Mouse (Mus musculus): ENCODE measurements around the gene Surf6. TPM values are rescaled to one million over a fixed set of nuclear protein-coding genes. Genes with fewer than 3 reads are reported as not detected.
"Not testable (repeated sequence)": the region's sequence is repeated elsewhere in the genome, so short reads cannot be mapped to it uniquely, and the experiment has no call there.

Gene Surf6
- total RNA-seq, 2 experiments from 2014 or later, result 24.5 to 25.6 TPM

DNA sequence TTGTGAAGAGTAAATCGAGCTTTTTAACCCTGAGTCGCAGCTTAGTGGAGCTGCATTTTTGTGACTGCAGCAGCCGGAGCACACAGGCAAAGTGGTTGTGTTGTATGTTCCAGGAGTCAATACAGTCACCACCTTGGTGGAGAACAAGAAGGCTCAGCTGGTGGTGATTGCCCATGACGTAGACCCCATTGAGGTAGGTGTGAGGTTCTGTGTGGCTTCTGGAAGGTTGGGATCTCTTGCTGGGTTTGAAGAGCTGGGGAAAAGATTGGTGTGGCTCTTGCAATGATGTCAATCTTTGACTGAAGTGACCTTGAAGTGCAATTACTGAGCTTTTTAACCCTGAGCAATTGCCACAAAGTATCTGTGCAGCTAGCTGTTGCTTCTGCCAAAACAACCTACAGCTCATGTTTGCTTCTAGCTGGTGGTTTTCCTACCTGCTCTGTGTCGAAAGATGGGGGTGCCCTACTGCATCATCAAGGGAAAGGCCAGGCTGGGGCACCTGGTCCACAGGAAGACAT is 9.6 kb upstream of the Surf6 start:
- no peak for DNase-seq

DNA sequence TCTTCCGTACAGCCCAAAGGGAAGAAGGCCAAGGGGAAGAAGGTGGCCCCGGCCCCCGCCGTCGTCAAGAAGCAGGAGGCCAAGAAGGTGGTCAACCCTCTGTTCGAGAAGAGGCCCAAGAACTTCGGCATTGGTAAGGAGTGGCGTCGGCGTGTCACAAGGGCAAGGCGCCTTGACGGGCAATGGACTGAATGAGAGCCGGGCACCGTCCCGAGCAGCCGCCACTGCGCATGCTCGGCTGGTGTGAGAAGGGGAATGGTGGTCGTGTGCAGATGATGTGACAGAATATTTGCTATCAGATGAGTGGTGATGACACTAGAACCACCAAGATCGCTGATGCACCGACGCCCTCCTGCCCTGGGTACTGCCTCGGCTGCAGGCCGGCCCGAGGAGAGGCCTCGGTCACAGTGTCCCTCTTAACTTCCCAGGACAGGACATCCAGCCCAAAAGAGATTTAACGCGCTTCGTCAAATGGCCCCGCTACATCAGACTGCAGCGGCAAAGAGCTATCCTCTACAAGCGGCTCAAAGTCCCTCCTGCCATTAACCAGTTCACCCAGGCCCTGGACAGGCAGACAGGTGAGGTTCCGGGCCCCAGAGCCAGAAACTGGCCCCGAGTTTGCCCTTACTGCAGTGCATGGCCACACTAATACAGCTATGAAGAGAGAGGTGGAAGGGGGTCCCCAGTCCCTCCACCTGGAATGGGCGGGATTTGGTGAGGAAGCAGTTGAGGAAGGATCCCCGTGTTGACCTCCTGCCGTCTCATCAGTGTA is 8.5 kb upstream of the Surf6 start:
- DNase-seq, result no peak

- DNase-seq, result peak; percentile 99
These were observed 7.7 kb upstream of the Surf6 start, which contains the start of the genes Med22 and Rpl7a for GRCm38 (mm10) chr2:26910124-26910993. Gene Med22 (minus strand): TSS chr2:26910677. Gene Rpl7a (plus strand): TSS chr2:26910764.

- DNase-seq, result no peak
These were observed 6.7 kb upstream of the Surf6 start for GRCm38 (mm10) chr2:26909387-26909784.

DNA sequence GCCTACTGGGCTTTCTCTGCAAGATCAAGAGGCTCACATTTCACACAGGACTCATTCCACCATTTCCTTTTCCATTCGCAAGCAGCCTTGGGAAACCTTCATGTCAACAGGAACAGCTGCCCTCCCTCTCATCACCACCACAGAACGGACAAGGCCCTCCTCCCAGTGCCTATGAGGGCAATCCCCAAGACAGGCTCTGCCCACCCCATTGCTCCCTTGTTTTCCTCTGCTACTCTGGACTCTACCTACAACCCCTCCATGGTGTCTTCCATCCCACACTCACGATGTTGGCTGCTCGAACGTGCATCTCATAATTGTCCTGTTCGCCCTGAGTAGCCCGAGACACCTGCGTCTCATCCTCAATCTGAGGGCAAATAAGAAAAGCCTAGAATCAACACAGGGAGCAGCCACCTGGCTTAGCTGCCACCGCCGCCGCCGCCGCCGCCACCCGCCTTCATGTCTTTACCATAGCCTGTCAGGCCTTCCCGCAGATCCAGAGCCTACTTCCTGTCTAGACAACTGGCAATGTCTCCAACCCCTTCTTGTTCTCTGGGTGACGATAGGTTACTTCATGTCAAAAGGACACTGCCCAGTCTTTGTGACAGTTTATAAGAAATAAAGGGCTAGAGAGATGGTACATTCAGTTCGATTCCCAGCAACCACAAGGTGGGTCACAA is 6.2 kb upstream of the Surf6 start:
- no peak for DNase-seq

- DNase-seq, result no peak
These were observed 4.4 kb upstream of the Surf6 start for GRCm38 (mm10) chr2:26907109-26907508.

- no peak for DNase-seq
These were observed 3.8 kb upstream of the Surf6 start for GRCm38 (mm10) chr2:26906431-26906830.

GRCm38 (mm10) chr2:26905936-26906335 is 3.3 kb upstream of the Surf6 start:
- no peak for DNase-seq

GRCm38 (mm10) chr2:26903311-26903710 is 632 bp upstream of the Surf6 start:
- no peak for DNase-seq

- no peak for DNase-seq
These were observed 762 bp downstream of the Surf6 start for GRCm38 (mm10) chr2:26901834-26902400.

DNA sequence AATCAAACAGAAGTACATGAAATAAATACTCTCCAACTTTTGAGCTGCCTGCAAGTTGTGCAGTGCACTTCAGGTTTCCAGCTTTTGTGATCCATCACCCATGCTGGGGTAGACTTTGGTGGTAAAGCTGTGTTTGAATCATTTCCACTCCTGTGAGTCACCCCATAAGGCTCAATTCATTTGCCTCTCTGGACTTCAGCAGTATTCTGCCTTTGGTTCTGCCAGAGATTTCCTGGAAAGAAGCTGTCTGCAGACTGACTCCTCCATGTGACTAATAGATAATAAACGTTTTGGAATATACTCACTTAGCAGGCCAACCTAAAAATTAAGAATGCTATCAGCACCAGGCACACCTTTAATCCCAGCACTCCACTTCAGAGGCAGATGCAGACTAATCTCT is 1.9 kb downstream of the Surf6 start:
- no peak for DNase-seq

- DNase-seq, result no peak
These were observed 6.8 kb downstream of the Surf6 start for GRCm38 (mm10) chr2:26895898-26896297.

GRCm38 (mm10) chr2:26886170-26886569 is 16.5 kb downstream of the Surf6 start:
- DNase-seq, result not testable (repeated sequence)

GRCm38 (mm10) chr2:26885541-26885940 is 17.1 kb downstream of the Surf6 start:
- DNase-seq, result not testable (repeated sequence)

DNA sequence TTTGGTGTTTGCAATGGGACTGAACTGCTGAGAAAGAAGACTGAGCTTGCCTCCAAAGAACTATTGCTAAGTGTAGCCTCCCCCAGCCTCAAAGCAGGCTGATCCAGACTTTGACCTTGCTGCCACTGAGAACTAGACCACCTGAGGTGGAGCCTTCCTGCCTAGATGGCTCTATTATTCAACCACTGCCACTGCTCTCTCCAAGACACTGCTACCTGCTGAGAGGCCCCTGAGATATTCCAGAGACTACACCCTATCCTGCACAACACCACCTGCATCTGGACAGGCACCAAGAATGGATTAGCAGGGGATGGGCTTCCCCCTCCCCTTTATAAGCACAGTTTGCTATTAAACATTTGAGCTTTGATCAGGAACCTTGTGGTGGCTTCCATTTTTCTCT is 24.1 kb downstream of the Surf6 start:
- no peak for DNase-seq

GRCm38 (mm10) chr2:26870666-26871065 is 32.0 kb downstream of the Surf6 start:
- DNase-seq, result no peak

- DNase-seq, result no peak
These were observed 37.8 kb downstream of the Surf6 start, which contains the start of gene Abo for GRCm38 (mm10) chr2:26864879-26865278. Gene Abo (minus strand): TSS chr2:26864979.

- DNase-seq, result no peak
These were observed 39.8 kb downstream of the Surf6 start for GRCm38 (mm10) chr2:26862856-26863255.

DNA sequence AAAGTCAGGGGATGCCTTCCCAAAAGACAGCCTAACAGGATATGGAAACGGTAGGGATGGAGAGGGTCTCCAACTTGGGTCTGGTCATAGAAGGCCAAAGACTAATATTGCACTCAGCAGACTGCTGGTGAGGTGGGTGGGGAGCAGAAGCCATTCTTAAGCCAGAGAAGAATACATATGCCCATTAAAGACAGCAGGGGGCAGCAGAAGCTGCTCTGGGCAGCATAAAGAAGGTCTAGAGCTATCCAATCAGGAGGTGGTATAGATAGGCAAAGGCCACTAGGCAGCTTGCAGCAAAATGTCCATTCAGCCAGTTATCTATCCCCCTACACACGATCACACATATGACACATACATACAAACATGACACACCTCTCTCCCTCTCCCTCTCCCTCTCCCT is 55.0 kb downstream of the Surf6 start:
- peak in 1 of 2 experiments; percentile 8 for DNase-seq
